Mouse (Mus musculus): ENCODE measurements around the gene Ifih1.
A peak's percentile ranks its signal among the peaks of the same experiment; 100 is the strongest.

Ifih1 gene

DNA sequence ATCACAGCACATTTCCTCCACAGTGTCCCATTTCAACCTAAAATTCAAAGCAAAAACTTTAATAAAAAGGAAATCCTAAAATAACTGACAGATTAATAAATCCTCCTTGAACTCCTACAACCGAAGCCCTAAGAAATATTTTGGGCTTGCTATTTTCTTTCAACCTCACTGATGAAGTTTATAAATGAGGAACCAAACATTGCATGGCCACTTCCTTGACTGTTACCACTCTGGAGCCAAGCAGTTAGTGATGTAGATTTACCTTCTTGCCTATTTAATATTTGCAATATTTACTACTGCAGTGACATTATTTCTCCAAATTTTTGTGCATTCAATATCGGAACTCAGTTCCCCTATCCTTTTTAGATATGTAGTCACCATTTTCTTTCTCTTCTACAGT, 6.2 kb downstream of the Ifih1 start:
- DNase-seq (ENCODE audit: low spot score), result no peak

GRCm38 (mm10) chr2:62630446-62630845, 15.6 kb downstream of the Ifih1 start:
- peak; percentile 28 for DNase-seq (ENCODE audit: low spot score)

DNA sequence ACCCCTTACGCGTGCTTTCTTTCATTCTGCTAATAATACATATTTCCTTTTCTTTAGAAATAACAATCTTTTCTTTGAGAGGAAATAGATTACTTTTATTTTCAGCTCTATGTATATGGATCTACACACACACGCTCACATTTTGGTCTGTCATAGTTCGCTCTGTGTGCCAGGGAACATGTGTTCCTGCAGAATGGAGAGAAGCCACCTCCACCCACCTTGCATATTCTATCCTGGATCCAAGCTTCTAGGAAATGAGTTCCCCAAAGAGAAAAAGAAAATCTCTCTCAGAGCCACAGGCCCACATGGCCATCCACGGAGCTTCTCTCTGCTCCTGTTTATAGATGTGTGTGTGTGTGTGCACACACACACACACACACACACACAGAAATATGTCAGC, 17.7 kb downstream of the Ifih1 start:
- no peak for DNase-seq (ENCODE audit: low spot score)

DNA sequence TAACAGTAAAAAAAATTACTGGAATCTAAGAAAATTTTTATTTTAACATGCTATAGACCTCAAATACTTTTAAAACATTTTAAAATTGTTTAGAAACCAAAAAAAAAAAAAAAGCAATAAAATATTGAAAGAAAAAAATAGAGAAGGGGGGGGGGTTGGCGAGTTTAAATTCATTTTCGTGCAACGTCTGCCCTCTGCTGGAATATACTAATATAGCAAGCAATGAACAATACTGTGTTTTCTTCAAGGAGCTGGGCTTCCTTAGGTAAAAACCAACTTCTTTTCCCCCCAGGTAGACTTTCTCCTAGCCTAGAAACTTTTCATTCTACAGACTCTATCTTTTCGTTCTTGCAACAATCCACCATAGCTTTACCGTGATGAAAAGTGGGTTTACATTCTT, 18.3 kb downstream of the Ifih1 start:
- DNase-seq (ENCODE audit: low spot score), result peak; percentile 21

DNA sequence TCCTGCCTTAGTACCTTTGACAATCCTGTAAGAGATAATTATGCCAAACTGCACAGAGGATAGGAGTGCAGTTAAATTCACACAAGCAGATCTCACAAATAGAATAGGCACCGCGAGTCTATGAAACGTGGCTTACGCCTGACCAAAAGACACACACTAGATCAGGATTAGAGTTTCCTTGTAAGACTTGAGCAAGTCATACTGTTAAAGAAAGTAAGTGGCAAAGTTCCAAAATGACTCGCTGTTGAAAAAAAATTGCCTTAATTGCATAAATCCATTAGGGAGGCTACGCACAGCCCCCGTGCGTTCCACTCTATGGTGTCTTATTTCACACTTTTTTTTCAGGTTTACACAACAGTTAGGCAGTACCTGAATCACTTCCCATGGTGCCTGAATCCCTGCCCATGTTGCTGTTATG, 23.0 kb downstream of the Ifih1 start:
- no peak for DNase-seq (ENCODE audit: low spot score)

DNA sequence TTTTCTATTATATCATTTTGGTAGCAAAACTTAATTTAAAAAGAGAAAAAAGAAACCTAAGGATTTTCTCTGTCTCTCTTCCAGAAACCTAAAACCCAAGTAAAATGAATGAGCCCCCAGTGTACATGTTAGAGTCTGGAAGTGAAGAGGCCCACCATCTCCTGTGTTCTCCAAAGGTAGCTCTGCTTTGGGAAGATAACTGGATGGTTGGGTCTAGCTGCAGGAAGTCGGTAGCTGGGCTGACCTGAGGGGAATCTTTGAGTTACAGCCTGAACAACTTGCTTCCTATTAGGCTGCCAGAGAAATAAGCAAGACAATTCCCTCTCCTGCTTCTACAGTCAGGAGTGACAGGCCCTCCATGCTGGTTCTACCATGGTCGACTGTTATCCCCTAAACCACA, 26.4 kb downstream of the Ifih1 start:
- DNase-seq (ENCODE audit: low spot score), result no peak

DNA sequence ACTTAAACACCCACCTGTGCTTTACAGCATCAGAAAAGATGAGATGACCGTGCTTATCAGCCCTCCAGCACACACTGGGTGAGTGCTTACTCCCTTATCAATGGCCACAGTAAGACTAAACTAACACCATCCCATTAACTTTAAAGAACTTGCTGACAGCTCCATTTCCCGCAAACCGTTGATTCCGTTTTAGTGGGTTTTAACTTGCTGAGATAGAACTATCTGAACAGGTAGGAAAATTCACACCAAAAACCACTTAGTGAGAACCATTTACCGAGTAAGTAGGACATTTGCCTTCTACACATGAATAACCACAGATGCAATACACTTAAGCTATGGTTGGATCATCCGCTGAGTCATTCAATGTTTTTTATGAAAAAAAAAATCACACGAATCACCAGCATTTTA, 27.1 kb downstream of the Ifih1 start:
- no peak for DNase-seq (ENCODE audit: low spot score)

- no peak for DNase-seq (ENCODE audit: low spot score)
Observed at GRCm38 (mm10) chr2:62613133-62613532, 32.9 kb downstream of the Ifih1 start.

DNA sequence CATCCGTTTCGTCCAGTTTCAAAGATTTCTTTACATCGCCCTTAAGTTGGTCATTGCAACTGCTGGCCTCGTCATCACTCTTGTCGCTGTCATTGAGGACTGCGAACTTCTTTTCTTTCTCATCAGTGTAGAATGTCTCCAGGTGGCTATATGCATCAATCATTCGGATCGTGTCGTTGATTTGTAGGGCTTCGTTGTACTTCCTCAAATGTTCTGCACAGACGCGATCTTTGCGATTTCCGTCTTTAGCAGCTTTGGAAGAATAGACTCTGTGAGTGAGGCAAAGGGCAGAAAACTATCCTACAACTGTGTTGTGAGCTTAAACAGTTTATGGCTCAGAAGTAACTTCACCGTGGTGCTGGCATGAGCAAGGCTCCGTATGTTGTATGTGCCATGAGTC, 39.9 kb downstream of the Ifih1 start:
- no peak for DNase-seq (ENCODE audit: low spot score)

- DNase-seq (ENCODE audit: low spot score), result no peak
Observed at GRCm38 (mm10) chr2:62603530-62603929, 42.5 kb downstream of the Ifih1 start.

GRCm38 (mm10) chr2:62596586-62596985, 49.5 kb downstream of the Ifih1 start:
- no peak for DNase-seq (ENCODE audit: low spot score)

GRCm38 (mm10) chr2:62594491-62594890, 51.6 kb downstream of the Ifih1 start:
- no peak for DNase-seq (ENCODE audit: low spot score)

DNA sequence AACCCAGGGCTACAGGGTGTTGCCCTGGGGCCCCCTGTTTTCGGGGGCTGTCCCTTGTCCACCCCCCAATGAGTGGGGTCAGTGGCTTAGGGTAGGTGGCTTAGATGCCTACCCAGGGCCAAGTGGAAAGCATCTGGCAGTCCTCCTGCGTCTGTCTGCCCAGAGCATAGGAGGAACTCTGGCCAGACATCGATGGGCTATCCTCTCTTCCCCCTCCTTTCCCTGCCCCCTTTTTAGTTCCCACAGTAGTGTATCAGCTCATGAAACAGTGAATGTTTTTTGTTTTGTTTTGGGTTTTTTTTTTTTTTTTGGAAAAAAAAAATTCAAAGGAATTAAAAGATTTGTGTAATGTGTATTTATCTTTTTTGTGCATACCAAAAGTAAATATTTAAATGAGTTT, 54.5 kb downstream of the Ifih1 start:
- no peak for DNase-seq (ENCODE audit: low spot score)

GRCm38 (mm10) chr2:62589333-62589732, 56.7 kb downstream of the Ifih1 start:
- no peak for DNase-seq (ENCODE audit: low spot score)

GRCm38 (mm10) chr2:62585769-62586168, 60.3 kb downstream of the Ifih1 start:
- DNase-seq (ENCODE audit: low spot score), result no peak

DNA sequence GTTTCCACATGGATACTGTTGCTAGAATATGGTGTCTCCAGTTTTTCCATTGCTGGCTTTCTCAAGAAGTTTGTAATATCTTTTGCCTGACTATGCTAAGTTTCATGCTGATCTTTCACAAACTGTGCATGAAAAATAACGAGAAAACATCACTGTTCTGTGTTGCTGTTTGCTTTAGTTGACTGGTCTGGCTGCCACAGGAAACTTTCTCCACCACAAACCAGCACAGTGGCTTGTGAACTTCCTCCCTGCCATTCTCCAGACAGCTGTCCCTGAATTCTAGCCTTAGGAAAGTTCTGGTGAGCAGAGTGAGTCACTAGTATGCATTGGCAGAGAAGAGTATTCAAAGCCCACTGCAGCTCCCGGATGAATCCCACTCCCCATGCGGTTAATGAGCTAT, 71.1 kb downstream of the Ifih1 start:
- no peak for DNase-seq (ENCODE audit: low spot score)

GRCm38 (mm10) chr2:62574250-62574649, 71.8 kb downstream of the Ifih1 start:
- no peak for DNase-seq (ENCODE audit: low spot score)

DNA sequence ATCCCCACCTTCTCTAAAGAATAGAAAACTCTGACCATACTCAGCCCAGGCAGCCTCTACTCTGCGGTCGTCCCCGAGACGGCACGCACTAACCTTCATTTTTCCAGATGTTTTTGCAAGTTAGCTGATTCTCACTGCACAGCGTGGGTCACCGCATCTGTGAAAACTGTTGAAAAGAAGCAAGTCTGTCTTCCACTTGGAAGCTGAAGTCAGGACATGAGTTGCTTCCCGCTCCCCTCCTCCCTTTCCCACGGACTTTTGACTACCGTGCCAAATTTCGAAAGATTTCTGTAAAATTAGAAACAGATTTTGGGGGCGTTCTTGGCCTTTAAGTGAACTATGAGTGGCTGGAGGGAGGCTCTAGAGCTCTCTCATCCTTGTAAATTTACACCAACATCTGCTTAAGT, 72.3 kb downstream of the Ifih1 start, which contains the start of gene Fap:
Fap (minus strand) TSS at position 323 of the 407 bp plus-strand sequence.
- no peak for DNase-seq (ENCODE audit: low spot score)

- DNase-seq (ENCODE audit: low spot score), result no peak
Observed at GRCm38 (mm10) chr2:62573099-62573752, 72.8 kb downstream of the Ifih1 start.

DNA sequence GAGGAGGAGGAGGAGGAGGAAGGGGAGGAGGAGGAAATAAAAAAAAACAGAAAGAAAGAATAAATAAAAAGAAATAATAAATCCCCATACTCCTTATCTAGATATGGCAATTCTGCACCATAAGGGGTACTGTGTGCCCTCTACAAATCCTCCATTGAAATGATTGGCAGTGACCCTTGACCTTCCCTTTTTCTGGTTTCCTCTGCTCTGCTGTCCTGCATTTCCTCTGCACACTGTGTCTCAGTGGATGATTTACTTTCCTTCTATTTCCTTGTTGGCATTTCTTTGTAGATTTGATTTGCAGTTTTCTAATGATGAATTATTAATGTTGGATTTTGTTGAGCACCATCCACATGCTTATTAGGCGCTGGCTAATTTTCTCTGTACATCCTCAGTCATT, 81.4 kb downstream of the Ifih1 start:
- DNase-seq (ENCODE audit: low spot score), result no peak

DNA sequence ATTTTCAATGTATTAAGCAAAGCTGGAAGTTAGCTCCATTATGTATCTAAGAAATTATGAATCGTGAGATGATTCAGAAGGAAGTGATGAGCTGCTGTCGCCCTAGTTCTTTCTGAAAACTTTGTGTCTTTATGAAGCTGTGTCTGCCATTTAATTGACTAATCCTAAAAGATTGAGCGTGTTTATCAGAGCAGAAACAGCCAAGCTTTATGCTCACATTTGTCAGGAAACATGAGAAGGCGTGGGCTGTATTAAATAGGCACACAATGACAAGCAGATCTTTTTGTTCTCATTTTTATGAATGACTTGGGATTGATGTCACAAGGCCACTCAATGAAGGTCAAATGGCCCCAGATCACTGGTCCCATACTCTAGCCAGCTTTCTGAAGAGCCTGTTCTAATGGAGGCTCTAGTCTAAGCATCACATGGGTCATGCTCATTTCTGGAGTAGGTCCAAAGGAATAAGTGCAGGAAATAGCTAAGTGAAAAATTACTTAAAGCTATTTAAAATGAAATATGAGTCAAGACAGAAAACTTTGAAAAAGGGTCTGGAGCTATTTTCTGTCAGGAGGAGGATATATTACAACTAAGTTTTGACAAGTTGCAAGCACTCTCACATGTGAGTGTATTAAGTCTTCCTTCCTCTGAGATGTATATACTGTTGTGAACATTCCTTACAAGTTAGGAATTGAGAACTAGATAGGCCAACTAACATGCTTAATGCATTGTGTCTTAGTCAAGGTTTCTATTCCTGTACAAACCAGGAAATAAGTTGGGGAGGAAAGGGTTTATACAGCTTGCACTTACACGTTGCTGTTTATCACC, 83.2 kb downstream of the Ifih1 start:
- no peak for DNase-seq (ENCODE audit: low spot score)

- DNase-seq (ENCODE audit: low spot score), result no peak
Observed at GRCm38 (mm10) chr2:62557417-62557816, 88.6 kb downstream of the Ifih1 start.

GRCm38 (mm10) chr2:62556349-62556748, 89.7 kb downstream of the Ifih1 start:
- no peak for DNase-seq (ENCODE audit: low spot score)

- no peak for DNase-seq (ENCODE audit: low spot score)
Observed at GRCm38 (mm10) chr2:62549659-62550058, 96.4 kb downstream of the Ifih1 start.
